Mouse (Mus musculus): ENCODE results near the gene 4930596D02Rik.

4930596D02Rik gene

GRCm38 (mm10) chr14:35811878-35812277 lies at the start of gene 4930596D02Rik:
Gene 4930596D02Rik, minus strand, starts transcription at chr14:35811978.
- no peak for DNase-seq (ENCODE audit: low read depth, low spot score)

- no peak for DNase-seq (ENCODE audit: low read depth, low spot score)
Measured at GRCm38 (mm10) chr14:35853254-35853653, 41.5 kb upstream of the 4930596D02Rik start.

- DNase-seq (ENCODE audit: low read depth, low spot score) = no peak
Measured at GRCm38 (mm10) chr14:35845271-35845670, 33.5 kb upstream of the 4930596D02Rik start.

- no peak for DNase-seq (ENCODE audit: low read depth, low spot score)
Measured at GRCm38 (mm10) chr14:35842111-35842721, 30.4 kb upstream of the 4930596D02Rik start.

GRCm38 (mm10) chr14:35792656-35793213 lies 19.0 kb downstream of the 4930596D02Rik start:
- no peak for DNase-seq (ENCODE audit: low read depth, low spot score)

GRCm38 (mm10) chr14:35780033-35780432 lies 31.7 kb downstream of the 4930596D02Rik start:
- no peak for DNase-seq (ENCODE audit: low read depth, low spot score)

GRCm38 (mm10) chr14:35773306-35773705 lies 38.5 kb downstream of the 4930596D02Rik start:
- DNase-seq (ENCODE audit: low read depth, low spot score) = no peak

Measured in A20 (cell line).